Mouse (Mus musculus) monocyte, adult 5-6 weeks (primary cell): ENCODE data around the gene Foxj2. TPM values are rescaled to one million over a fixed set of nuclear protein-coding genes. Genes with fewer than 3 reads are reported as not detected.
A peak's percentile ranks its signal among the peaks of the same experiment; 100 is the strongest.

ENCODE experiments used
- ATAC-seq: fragments of 153-309, 156-312 bp; replicated peaks from 2 replicates; pipeline ENCODE4 v1.8.0; 2017; ENCODE audit warnings: mild to moderate bottlenecking; ENCODE audit not compliant: low TSS enrichment, insufficient number of reproducible peaks, severe bottlenecking, poor library complexity, low FRiP score
- total RNA-seq: library from RNA; stranded (forward); fragments of 200-1000, 200-491, 200-594 nt; gene quantifications from 3 replicates; pipeline ENCODE4 v1.2.3, GENCODE M21; 2017

Gene Foxj2
- total RNA-seq = 17.1 to 28.8 TPM (median 25.1 TPM) in 3 replicates

DNA sequence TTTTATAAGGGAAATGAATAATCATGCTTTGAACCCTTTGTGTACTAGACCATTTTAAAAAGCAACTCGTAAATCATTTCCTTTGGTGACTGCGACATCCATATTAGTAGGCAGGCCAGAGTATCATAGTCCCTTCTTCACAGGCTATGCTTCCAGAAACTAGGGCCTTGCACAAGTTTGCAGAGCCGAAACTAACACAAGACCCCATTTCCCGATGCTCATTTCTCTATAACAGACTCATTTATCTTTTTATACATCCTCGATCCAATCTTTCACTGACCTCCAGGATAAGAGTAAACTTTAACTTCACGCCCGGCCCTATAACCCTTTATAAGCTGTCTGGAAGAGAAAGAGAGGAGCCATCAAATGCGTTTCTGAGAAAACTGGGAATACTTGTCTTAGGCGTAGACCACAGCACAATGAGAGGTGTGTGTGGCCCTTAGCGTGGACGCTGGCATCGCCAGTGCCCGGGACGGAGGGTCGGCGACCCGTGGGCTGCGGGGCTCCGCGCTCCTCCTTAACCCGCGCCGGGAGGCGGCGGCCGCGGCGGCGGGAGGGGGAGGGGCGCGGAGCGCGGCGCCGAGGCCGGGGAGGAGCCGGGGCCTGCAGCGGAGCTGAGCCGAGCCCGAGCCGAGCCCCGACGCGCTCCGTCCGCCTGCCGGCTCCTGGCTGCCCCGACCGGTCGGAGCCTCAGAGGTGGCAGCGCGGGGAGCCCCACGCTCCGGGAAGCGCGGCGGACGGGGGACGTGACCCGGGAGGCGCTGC, at the start of gene Foxj2:
Gene Foxj2 (plus strand): TSS at position 609 of the 765 bp plus-strand sequence.
- ATAC-seq = no peak

DNA sequence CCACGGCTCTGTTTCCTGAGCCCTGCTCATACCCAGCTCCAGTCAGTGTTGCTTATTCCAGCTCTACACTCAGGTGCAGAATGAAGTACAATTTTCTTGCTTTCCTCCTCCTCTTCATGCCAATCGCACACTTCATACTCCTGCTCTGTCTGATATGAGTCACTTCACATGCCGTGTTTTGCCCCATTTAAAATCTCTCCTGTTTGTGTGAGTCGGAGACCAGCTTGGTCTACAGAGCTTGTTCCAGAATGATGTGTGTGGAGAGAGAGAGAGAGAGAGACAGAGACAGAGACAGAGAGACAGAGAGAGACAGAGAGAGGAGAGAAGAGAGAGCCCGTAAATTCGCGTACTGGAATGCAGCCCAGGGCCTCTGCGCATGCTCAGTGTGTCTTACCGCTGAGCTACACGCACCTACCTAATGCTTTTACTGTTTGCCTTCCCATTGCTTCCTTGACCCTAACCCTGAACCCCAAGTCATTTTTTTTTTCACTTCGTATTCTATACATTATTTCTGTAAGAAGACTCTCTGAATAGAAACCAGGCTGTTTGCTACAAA, 48.9 kb upstream of the Foxj2 start:
- ATAC-seq = no peak

DNA sequence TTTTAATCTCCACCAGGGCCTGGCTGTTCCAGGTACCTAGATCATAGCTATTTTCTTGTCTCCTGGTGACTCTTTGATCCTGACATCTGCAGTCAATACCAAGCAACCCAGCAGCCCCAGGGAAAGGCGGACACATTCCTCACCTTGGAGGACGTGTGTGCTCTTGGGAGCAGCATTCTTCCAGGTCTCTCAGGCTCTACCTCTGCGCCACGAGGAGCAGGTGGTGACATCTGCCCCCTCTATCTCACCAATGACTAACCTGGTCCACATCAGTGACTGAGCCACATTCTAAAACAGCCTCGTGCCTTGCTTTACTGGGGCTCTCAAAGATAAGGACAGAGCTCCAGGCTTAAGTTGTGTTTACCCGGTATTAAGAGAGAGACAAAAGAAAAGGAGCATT, 47.0 kb upstream of the Foxj2 start:
- no peak for ATAC-seq

DNA sequence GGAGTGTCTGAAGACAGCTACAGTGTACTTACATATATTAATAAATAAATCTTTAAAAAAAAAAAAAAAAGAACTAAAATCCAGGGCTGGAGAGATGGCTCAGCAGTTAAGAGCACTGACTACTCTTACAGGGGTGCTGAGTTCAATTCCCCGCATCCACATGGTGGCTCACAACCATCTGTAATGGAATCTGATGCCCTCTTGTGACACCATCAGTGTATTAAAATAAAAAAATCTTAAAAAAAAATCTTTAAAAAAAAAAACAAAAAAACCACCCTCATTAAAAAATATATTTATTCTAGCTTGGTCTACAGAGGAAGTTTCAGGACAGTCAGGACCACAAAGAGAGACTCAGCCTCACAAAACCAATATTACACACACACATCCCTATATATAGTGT, 45.4 kb upstream of the Foxj2 start:
- ATAC-seq = no peak

DNA sequence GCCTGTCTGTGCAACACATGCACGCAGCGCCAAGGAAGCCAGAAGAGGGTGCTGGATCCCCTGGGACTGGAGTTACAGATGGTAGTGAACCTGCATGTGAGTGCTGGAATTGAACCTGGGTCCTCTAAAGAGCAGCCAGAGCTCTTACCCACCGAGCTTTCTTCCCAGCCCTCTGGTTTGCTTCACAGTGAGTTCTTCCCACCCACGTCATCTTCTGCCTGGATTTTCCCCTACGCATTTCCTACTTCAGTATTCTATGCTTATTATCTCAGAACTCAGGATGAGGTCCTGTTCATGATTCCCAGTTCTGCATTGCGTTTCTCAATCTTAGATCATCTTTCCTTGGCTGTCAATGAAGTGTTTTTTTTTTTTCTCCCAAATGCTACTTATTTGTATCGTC, 43.7 kb upstream of the Foxj2 start:
- no peak for ATAC-seq

DNA sequence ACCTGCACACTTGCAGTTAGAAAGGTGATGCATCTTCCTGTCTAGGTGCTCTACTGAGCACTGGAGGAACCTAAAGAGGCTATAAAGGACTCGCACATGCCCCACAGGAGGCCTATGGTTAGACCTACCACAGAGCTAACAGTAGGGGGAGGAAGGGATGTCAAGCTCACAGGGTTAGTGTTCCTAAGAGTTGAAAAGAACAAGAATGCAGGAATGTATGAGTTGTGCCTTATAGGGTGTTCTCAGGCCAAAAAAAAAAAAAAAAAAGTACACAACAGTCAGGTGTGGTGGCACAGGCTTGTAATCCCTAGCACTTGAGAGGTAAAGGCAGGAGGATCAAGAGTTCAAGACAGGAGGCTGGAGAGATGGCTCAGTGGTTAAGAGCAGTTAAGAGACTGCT, 39.8 kb upstream of the Foxj2 start:
- no peak for ATAC-seq

DNA sequence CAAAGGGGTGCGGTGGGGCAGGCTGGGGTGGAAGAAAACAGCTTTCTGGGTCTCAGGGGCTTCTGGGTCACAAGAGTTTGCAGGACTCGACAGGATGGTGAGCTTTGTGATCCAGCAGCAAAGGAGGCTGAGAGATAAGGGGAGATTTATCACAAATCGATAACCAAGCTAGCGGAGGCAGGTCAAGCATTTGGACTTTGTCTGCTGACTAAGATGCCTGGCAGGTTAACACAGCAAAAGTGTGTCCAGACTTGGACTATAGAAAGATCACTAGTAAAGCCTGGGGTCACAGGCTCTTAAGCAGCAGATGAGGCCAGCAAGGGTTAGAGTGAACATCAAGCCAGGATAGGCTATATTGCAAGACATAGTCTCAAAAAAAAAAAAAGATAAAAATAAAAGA, 38.5 kb upstream of the Foxj2 start:
- ATAC-seq = no peak

DNA sequence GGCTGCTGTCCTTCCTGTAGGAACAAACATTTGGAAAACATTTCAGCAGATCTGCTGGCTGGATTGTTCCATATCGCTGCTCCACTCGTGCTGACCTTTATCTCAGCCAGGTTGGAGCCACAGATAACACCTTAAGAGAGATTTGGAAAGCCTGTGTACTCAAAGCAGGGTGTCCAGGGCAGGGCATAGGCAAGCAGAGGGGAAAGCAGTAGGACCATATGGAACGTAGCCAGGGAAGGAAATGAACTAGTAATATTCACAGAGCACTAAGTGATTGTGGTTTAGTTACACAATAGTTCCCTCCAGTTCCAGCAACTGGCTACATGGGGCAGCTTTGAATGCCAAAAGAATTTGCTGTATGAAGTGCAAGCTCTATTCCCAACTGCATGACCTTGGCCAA, 37.5 kb upstream of the Foxj2 start:
- ATAC-seq = no peak

DNA sequence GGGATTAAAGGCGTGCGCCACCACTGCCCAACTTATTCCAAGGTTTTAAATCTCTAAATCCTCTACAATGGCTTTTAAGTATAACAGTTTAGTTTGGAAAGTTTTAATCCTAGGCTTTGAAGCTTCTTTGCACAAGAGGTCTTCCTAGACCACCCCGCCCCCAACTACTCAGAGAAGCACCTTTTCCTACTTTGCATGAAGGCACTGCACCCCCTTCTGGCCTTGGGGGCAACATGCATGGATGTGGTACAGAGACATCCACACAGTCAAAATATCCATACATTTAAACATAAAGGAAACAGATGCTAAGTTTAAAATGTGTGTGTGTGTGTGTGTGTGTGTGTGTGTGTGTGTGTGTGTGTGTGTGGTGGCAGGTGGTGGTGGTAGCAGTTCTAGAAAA, 34.8 kb upstream of the Foxj2 start:
- no peak for ATAC-seq

DNA sequence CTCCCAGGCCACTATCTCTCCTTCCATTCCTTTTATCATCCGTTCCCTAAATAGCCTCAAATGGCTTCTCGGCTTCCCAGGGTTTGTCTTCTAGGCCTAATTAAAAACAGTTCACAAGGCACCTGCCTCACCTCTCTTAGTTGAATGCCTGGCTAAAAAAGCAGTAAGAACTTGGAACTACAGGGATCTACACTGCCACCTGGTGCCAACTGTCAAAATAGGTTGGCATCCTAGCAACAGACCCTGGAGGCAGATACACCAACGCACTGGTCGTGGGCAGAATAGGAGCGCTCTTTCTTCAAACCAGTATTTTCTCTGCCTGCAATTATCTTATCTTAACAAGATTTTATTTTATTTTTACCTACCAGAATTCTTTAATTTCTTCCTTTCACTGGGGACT, 33.4 kb upstream of the Foxj2 start:
- peak; percentile 60; the same call in 1 of the 2 replicates for ATAC-seq

DNA sequence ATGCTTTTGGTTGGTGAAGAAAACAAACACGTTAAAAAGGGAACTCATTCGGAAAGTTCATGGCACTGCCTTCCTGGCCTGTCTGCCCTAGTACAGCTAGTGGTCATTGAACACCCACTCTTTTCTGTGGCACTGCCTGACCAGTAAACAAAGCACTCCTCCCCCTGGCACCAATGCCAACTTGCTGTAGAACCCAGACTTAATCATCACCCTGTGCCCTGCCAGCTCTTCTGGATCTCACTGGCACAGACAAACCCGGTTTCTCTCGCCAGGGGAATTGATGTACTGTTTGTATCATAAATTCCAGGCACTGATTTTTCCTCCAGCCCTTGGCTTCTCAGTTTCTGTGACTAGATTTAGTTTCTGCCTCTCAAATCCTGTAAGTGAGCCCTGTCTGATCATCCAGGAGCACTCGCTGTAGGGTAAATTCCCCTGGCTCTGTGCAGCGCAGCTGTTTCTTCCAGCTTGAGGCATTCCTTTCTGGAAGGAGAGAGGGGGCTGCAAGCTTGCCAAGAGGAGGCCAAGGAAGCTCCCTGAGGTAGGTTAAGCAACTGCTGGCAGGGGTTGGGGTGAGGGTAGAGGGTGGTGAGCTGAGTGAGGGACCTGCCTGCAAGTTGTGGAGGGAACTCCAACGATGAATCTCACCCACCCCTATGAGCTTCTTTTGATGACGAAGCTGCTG, 24.3 kb upstream of the Foxj2 start:
- ATAC-seq = no peak

DNA sequence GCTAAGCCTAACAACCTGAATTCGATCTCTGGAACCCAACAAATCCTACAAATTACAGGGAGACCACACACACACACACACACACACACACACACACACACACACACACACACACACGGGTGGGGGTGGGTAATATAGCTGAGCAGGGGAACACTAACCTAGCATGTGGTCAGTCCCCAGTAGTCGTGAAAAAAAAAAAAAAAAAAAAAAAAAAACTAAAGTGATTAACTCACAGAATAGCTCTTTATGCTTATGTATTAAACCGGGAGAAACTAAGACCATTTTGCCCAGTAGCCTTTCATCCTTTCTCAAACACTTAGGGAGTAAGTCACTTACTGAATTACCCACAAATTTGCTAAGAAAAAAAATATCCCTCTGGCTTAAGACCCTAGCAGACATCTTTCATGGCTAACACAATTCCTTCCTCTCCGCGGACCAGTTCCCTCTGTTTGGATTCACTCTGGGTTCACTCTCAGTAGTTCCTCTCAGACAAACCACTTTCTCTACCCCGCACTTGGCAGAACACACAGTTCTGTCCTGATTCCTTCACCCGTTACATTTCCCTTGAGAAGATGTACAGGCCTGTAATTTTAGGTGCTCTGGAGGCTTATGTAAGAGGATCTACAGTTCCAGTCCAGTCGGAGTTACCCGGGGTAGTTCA, 18.9 kb upstream of the Foxj2 start:
- ATAC-seq = no peak

DNA sequence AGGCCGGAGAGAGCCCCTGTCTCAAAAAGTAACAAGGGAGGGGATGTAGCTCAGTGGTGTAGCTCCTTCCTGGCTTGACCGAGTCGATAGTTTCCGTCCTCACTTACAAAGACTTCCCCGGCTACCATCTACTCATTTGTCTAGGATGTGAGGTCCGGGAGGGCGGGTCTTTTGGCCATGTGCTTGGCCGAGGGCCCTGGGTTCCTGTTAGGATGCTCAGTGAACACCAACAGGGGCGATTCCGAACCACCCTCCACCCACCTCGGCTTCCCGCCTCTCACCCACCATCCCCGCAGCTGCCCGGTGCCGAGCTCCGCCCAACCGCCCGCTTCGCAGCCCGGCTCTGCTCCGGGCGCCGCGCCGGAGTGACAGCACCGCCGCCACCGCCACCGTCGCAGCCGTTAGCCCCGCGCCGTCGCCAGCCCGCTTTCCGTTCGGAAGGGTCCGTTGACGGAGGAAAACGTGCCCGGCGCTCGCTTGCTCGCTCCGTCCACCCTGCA, 18.4 kb upstream of the Foxj2 start, which contains the start of gene Slc2a3:
Gene Slc2a3 (minus strand): TSS at position 340 of the 500 bp plus-strand sequence.
- peak; percentile 45 for ATAC-seq

DNA sequence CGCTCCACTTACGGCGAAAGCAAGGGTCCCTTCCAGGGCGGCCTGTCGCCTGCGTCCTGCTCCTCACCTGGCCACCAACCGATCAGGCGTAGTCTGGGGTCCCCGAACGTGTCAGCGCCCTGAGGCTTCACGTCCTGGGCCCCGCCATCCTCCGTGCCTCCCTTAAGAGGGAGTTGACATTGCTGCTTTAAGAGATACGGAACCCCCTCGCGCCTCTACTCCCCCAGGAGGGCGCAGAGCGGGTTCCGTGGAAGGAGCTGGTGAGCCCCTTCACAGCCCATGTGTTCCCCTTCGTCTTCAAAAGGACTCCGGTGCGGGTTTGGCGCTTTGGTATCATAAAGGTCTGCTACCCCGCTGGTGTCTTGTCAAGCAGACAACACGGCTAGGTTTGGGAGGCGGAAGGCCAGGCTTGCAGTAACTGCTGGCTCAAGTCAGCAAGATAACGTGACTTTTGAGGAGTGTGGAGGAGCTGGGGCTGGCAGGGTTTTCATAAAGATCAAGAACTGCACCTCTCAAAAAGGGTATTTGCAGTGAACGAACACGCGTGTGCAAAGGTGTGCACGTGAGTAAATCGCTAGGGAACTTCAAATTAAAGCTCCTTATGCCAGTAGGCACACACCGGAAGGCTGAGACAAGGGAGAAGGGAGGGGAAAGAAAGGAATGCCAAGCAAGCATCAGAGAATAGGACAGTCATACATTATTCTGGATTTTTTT, 17.8 kb upstream of the Foxj2 start:
- peak; percentile 27; the same call in 1 of the 2 replicates for ATAC-seq

DNA sequence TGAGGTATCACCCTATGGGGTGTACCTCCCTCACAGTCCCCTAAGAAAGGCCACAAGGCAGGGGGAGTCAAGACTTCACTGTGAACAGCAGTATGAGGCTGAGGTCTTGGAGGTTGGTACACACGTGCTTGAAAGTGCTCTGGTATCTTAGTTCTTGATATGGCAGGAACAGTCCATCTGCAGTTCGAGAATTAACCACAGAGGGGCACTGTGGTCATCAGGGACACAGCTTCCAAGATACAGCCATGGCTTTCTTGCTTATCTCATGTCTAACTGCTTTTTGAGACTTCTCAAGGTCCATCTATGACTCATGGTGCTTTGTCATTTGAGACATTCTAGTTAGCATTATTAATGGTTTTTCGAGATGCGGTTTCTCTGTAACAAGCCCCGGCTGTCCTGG, 15.3 kb upstream of the Foxj2 start:
- peak; percentile 82 for ATAC-seq

DNA sequence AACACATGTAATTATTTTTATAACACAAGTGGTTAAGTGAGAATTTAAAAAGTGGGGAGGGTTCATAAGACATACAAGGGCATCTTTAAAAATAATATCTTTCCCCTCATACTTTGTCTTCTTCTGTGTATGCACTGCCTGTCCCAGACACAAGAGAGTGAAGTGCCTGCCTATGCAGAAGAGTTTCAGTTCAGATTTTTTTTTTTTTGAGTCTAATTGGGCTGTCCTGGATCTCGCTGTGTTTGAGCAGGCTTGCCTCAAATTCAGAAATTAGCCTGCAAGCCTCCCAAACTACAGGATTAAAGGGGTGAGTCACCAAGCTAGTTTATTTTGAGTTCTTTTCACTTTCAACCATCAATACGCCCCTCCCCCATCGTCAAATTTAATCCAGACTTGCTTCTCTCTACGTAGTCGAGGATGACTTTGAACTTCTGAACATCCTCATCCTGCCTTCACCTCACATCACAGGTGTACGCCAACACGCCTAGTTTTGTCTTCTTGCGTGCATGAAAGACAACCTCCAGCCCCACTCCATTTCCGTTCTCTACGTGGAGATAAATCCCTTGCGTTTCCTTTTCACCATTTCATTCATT, 9.6 kb upstream of the Foxj2 start:
- ATAC-seq = 0 out of 2 replicates have a peak, but pooled peaks have one; percentile 0

DNA sequence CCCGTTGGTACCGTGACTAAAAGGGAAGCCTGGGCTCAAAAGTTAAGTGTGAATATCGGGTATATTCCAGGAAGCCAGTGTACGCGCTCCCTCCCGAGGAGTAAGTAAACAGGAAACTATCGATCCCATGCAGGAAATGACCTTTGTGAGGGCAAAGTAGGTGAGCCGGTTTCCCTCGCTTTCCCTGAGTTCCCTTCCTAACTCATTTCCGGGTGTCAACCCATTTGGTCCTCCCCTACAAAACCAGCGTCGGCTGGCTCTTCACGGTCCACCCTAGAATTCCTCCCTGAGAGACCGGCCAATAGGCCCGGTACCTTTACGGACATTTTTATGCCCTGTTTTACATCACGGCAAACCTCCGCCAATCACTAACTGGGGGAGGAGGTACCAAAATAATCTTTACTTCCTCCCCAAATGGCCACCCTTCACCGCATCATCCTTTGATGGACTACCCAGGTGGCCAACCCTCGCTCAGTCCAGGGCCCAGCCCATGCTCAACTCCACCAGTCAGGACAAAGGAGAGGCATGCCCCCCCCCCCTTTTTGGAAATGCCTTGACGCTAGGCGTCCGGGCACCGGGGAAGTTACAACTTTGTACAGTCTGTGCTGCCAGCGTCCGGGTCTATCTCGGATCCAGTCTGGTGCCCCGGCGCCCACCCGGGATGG, 9.0 kb upstream of the Foxj2 start:
- peak; percentile 93 for ATAC-seq

DNA sequence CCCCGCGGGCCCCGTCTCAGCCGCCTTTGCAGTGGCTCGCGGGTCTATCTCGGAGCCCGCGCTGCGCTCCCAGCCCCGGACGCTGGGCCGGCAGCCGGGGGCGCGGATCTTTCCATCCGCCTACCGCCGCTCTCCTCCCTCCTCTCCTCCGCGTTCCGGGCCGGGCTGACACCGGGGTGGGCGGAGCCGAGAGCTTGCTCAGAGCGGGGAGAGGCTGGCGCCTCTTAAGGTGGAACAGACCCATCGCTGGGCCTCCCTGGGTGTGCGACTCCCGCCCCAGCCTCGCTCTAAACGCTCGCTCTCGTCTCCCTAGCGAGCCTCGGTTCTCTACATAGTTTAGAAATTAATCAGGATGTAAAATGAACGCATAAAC, 8.4 kb upstream of the Foxj2 start:
- peak; percentile 76 for ATAC-seq
